Mouse (Mus musculus) limb, embryonic 14.5 days (tissue): ENCODE measurements around the gene Inhba. TPM values are rescaled to one million over a fixed set of nuclear protein-coding genes. Genes with fewer than 3 reads are reported as not detected.

Source experiments
- ATAC-seq: fragments of 200-750 bp; cut with Nextera tagmentation; 2 replicates; pipeline ENCODE4 v1.8.0; 2017; ENCODE audit warnings: low read depth, moderate number of reproducible peaks, moderate TSS enrichment; ENCODE audit not compliant: low FRiP score
- DNase-seq: peaks from one replicate; pipeline ENCODE4 v3.0.0-alpha.2; 2015; ENCODE audit warnings: low spot score
- H3K27ac ChIP-seq: fragments of 300-500 bp; sonication (generic); replicated peaks from 2 replicates; pipeline ENCODE4 v1.5.1; 2014; ENCODE audit warnings: low read depth, mild to moderate bottlenecking, low read length, moderate library complexity, mixed read lengths
- H3K27me3 ChIP-seq: fragments of 300-500 bp; sonication (generic); 2 replicates; pipeline ENCODE4 v1.6.1; 2014; ENCODE audit warnings: low read length, mixed read lengths; ENCODE audit not compliant: control insufficient read depth, insufficient read depth
- H3K36me3 ChIP-seq: fragments of 300-500 bp; sonication (generic); 2 replicates; pipeline ENCODE4 v1.6.1; 2014; ENCODE audit warnings: mild to moderate bottlenecking, low read length, moderate library complexity, mixed read lengths; ENCODE audit not compliant: control insufficient read depth, insufficient read depth
- H3K4me1 ChIP-seq: fragments of 300-500 bp; sonication (generic); 2 replicates; pipeline ENCODE4 v1.6.1; 2014; ENCODE audit warnings: antibody characterized with exemption, low read length, mixed read lengths; ENCODE audit not compliant: control insufficient read depth, insufficient read depth
- H3K4me2 ChIP-seq: fragments of 300-500 bp; sonication (generic); replicated peaks from 2 replicates; pipeline ENCODE4 v1.6.1; 2014; ENCODE audit warnings: low read depth, mild to moderate bottlenecking, low read length, moderate library complexity; ENCODE audit not compliant: severe bottlenecking
- H3K4me3 ChIP-seq: fragments of 300-500 bp; sonication (generic); replicated peaks from 2 replicates; pipeline ENCODE4 v1.5.1; 2014; ENCODE audit warnings: low read length
- H3K9ac ChIP-seq: fragments of 300-500 bp; sonication (generic); 2 replicates; pipeline ENCODE4 v1.6.1; 2014; ENCODE audit warnings: mild to moderate bottlenecking, low read depth, low read length, moderate library complexity; ENCODE audit not compliant: severe bottlenecking
- H3K9me3 ChIP-seq: fragments of 300-500 bp; sonication (generic); 2 replicates; pipeline ENCODE4 v1.6.1; 2016; ENCODE audit warnings: low read length; ENCODE audit not compliant: control insufficient read depth
- POLR2A ChIP-seq: fragments of 200-500 bp; IDR thresholded peaks from 2 replicates; pipeline ENCODE4 v1.8.0; 2012; ENCODE audit warnings: inconsistent platforms, mild to moderate bottlenecking, moderate library complexity, borderline replicate concordance; ENCODE audit not compliant: insufficient read depth, insufficient read length; ENCODE audit errors: extremely low read depth
- WGBS: fragments of 180-500 bp; shearing (Covaris S2); extraction: QIAGEN DNeasy Blood & Tissue Kit; methylation state at CpG from one replicate; pipeline ENCODE4 v1.1.7; 2014; 5-methylcytosine and 5-hydroxymethylcytosine counted together
- polyA plus RNA-seq, 2 experiments: library from polyadenylated mRNA; depleted of rRNA in 1 of 2; stranded (reverse) in 1 of 2; unstranded in 1 of 2; fragments of >200 nt; fragmentation: Nextera tagmentation in 1 of 2; extraction: Ambion mirVana in 1 of 2; gene quantifications; 2 replicates each; pipeline versions ENCODE4 v1.2.1 to v1.2.3; 2012 to 2014

Gene Inhba
- polyA plus RNA-seq, 2 experiments = 5.7 to 10.0 TPM

- Histone ChIP-seq H3K36me3 (no peaks in the 10 kb centered on the region), H3K4me2 (no peak overlapping the region), H3K9me3 (no peaks in the 10 kb centered on the region), H3K4me3 (no peak overlapping the region), H3K4me1 (no peaks in the 10 kb centered on the region), H3K27ac (no peak overlapping the region), H3K27me3 (no peaks in the 10 kb centered on the region), H3K9ac (no peak overlapping the region)
- WGBS = 65% methylated on average over 2 of the region's 2 CpGs
- ATAC-seq (no peak), DNase-seq (no peak)
- TF ChIP-seq POLR2A = no peak
These were observed 16.3 kb upstream of the Inhba start for GRCm38 (mm10) chr13:15995314-15995713.

- DNase-seq (peak; percentile 71), ATAC-seq (no peak)
- Histone ChIP-seq H3K9ac (no peak overlapping the region), H3K27ac (no peak overlapping the region), H3K4me2 (no peak overlapping the region), H3K36me3 (no peaks in the 10 kb centered on the region), H3K4me1 (no peaks in the 10 kb centered on the region), H3K4me3 (no peak overlapping the region), H3K9me3 (no peaks in the 10 kb centered on the region), H3K27me3 (no peaks in the 10 kb centered on the region)
- 13% methylated on average over 4 of the region's 4 CpGs for WGBS
- TF ChIP-seq POLR2A = no peak
These were observed 6.1 kb upstream of the Inhba start for GRCm38 (mm10) chr13:16005517-16005916.

- Histone ChIP-seq H3K27me3 (no peaks in the 10 kb centered on the region; the same call in 1 of the 2 replicates), H3K27ac (no peak overlapping the region), H3K4me3 (no peak overlapping the region), H3K4me2 (no peak overlapping the region), H3K4me1 (peaks cover 7% of the 10 kb centered on the region), H3K9me3 (no peaks in the 10 kb centered on the region), H3K9ac (no peak overlapping the region), H3K36me3 (no peaks in the 10 kb centered on the region)
- ATAC-seq = no peak
- WGBS = 32% methylated on average over 4 of the region's 4 CpGs
- no peak for TF ChIP-seq POLR2A
- DNase-seq = no peak
These were observed 3.9 kb upstream of the Inhba start for GRCm38 (mm10) chr13:16007748-16008147.

- TF ChIP-seq POLR2A = no peak
These were observed 3.3 kb upstream of the Inhba start for GRCm38 (mm10) chr13:16008348-16008747.

GRCm38 (mm10) chr13:16009766-16010465 lies 1.7 kb upstream of the Inhba start:
- no peaks in the 10 kb centered on the region; the same call in 1 of the 2 replicates for H3K27me3 ChIP-seq
- no peak overlapping the region for H3K27ac ChIP-seq
- TF ChIP-seq POLR2A = no peak
- WGBS = 93% methylated on average over 8 of the region's 8 CpGs
- peaks cover 12% of the 10 kb centered on the region for H3K4me1 ChIP-seq
- no peak for ATAC-seq
- no peaks in the 10 kb centered on the region for H3K9me3 ChIP-seq
- H3K4me2 ChIP-seq = no peak overlapping the region
- no peak overlapping the region for H3K9ac ChIP-seq
- DNase-seq = peak; percentile 2
- no peak overlapping the region for H3K4me3 ChIP-seq
- no peaks in the 10 kb centered on the region for H3K36me3 ChIP-seq

More at GRCm38 (mm10) chr13:16008348-16008747, 3.3 kb upstream of the Inhba start:
- H3K27ac ChIP-seq = no peak overlapping the region
- no peak overlapping the region for H3K4me2 ChIP-seq
- H3K36me3 ChIP-seq = no peaks in the 10 kb centered on the region
- H3K9ac ChIP-seq = no peak overlapping the region
- H3K4me3 ChIP-seq = no peak overlapping the region
- H3K9me3 ChIP-seq = no peaks in the 10 kb centered on the region
- DNase-seq (no peak), ATAC-seq (no peak)
- peaks cover 12% of the 10 kb centered on the region for H3K4me1 ChIP-seq
- no peaks in the 10 kb centered on the region; the same call in 1 of the 2 replicates for H3K27me3 ChIP-seq
- 54% methylated on average over 1 of the region's 1 CpGs for WGBS
